14 mouse cellular contexts compared by ENCODE assay signal in genomic region chr2:137224702-137225552, GRCm38 (mm10).
DNase-seq lines count a peak whose midpoint lies in the region; ATAC-seq and TF ChIP-seq lines count a peak whose summit lies in the region.
"Had no signal": no experiment of that assay in that cellular context is flagged by ENCODE, and none has a peak within 500 bp of the region (broad histone marks: within the 10 kb centered on the region; RNA-seq: fewer than 3 reads in every experiment).

No protein-coding gene starts in this region.

- no peak overlapping the region for H3K4me2 ChIP-seq in liver, postnatal 0 days (ENCODE audit: low read depth, low read length)
- H3K4me2 ChIP-seq in liver, embryonic 11.5 days, result no peak overlapping the region
- H3K4me2 ChIP-seq in lung, embryonic 14.5 days, result no peak overlapping the region
- H3K4me2 ChIP-seq in stomach, postnatal 0 days (replicated peaks; ENCODE audit: low read depth), result no peak overlapping the region

- H3K27me3 ChIP-seq in liver, postnatal 0 days (ENCODE audit: insufficient read depth, low read length), result no peaks in the 10 kb centered on the region
- no peaks in the 10 kb centered on the region for H3K27me3 ChIP-seq in liver, embryonic 11.5 days (replicated peaks; ENCODE audit: control insufficient read depth, insufficient read depth, low read length)
- no peaks in the 10 kb centered on the region for H3K27me3 ChIP-seq in kidney, adult 2 months (replicated peaks; ENCODE audit: control insufficient read depth, insufficient read depth, low read length)
- no peaks in the 10 kb centered on the region for H3K27me3 ChIP-seq in lung, embryonic 14.5 days (ENCODE audit: insufficient read depth, low read length)
- no peaks in the 10 kb centered on the region for H3K27me3 ChIP-seq in stomach, postnatal 0 days (ENCODE audit: control insufficient read depth, insufficient read depth, low read length)
- H3K27me3 ChIP-seq: megakaryocyte, embryonic 14.5 days had no signal

- H3K9me3 ChIP-seq in liver, postnatal 0 days (ENCODE audit: low read length), result no peaks in the 10 kb centered on the region
- H3K9me3 ChIP-seq in liver, embryonic 11.5 days (ENCODE audit: control insufficient read depth, low read length), result no peaks in the 10 kb centered on the region
- no peaks in the 10 kb centered on the region for H3K9me3 ChIP-seq in lung, embryonic 14.5 days (ENCODE audit: low read depth, low read length)
- H3K9me3 ChIP-seq in stomach, postnatal 0 days (ENCODE audit: control insufficient read depth, low read length), result no peaks in the 10 kb centered on the region
- H3K9me3 ChIP-seq: limb, embryonic 10.5 days had no signal

- TF ChIP-seq POLR2A in kidney, adult 2 months (IDR thresholded peaks at IDR 0.05; ENCODE audit: low read depth, low read length), result no peak

- no peak for TF ChIP-seq EP300 in liver, postnatal 0 days (IDR thresholded peaks at IDR 0.05; ENCODE audit: low read depth)
- no peak for TF ChIP-seq EP300 in stomach, postnatal 0 days (optimal IDR thresholded peaks at IDR 0.05)

- 68% methylated on average over 10 of the region's 10 CpGs for WGBS in liver, postnatal 0 days (ENCODE audit: insufficient replicate concordance)
- WGBS in liver, embryonic 11.5 days, result 72% methylated on average over 10 of the region's 10 CpGs
- WGBS in kidney, adult 2 months, result 68% methylated on average over 10 of the region's 10 CpGs
- WGBS in lung, embryonic 14.5 days, result 52% methylated on average over 10 of the region's 10 CpGs
- 54% methylated on average over 10 of the region's 10 CpGs for WGBS in stomach, postnatal 0 days

- no peak for TF ChIP-seq CTCF in liver, postnatal 0 days (IDR thresholded peaks at IDR 0.05; ENCODE audit: low read depth)
- TF ChIP-seq CTCF in kidney, adult 2 months (conservative IDR thresholded peaks at IDR 0.05; ENCODE audit: insufficient read depth, insufficient read length, low read depth, low read length), result no peak
- TF ChIP-seq CTCF in lung, embryonic 14.5 days (IDR thresholded peaks at IDR 0.05; ENCODE audit: low read depth), result no peak
- TF ChIP-seq CTCF in stomach, postnatal 0 days (IDR thresholded peaks at IDR 0.05; ENCODE audit: low read depth), result no peak

- no peak overlapping the region for H3K27ac ChIP-seq in liver, postnatal 0 days (ENCODE audit: low read depth)
- no peak overlapping the region for H3K27ac ChIP-seq in liver, embryonic 11.5 days (ENCODE audit: low read depth, low read length)
- peak overlapping the region; percentile 45; the same call in 1 of the 2 replicates for H3K27ac ChIP-seq in kidney, adult 2 months (ENCODE audit: insufficient read depth, low read depth, low read length)
- H3K27ac ChIP-seq in lung, embryonic 14.5 days (ENCODE audit: low read depth), result no peak overlapping the region
- peak overlapping the region; percentile 58 for H3K27ac ChIP-seq in stomach, postnatal 0 days (replicated peaks)
- H3K27ac ChIP-seq: limb, embryonic 10.5 days had no signal

- no peak for DNase-seq in liver, postnatal 0 days
- DNase-seq in liver, embryonic 11.5 days (ENCODE audit: low spot score), result no peak
- peak; percentile 53 for DNase-seq in kidney, adult 2 months
- DNase-seq in lung, embryonic 14.5 days, result no peak
- DNase-seq in stomach, postnatal 0 days (ENCODE audit: low spot score), result peak; percentile 31
- DNase-seq in yolk sac, embryonic 10.5 days (ENCODE audit: low spot score), result no peak
- no peak for DNase-seq in left cerebral cortex, adult 8-10 months (ENCODE audit: low spot score in 2 of 2)
- DNase-seq in cerebellum, adult 9-10 months, result no peak
- DNase-seq: cerebellum, adult 2 months; heart, postnatal 14 days; spleen, adult 18-20 months had no signal

- H3K4me3 ChIP-seq in liver, postnatal 0 days (ENCODE audit: low read depth, low read length), result no peak overlapping the region
- no peak overlapping the region for H3K4me3 ChIP-seq in liver, embryonic 11.5 days (ENCODE audit: low read depth, low read length)
- no peak overlapping the region for H3K4me3 ChIP-seq in kidney, adult 2 months (ENCODE audit: insufficient read depth, low read depth, low read length)
- H3K4me3 ChIP-seq in lung, embryonic 14.5 days (ENCODE audit: low read depth, low read length), result no peak overlapping the region
- no peak overlapping the region for H3K4me3 ChIP-seq in stomach, postnatal 0 days (ENCODE audit: low read depth, low read length)
- H3K4me3 ChIP-seq: limb, embryonic 10.5 days; megakaryocyte, embryonic 14.5 days had no signal

- no peaks in the 10 kb centered on the region for H3K4me1 ChIP-seq in liver, postnatal 0 days (ENCODE audit: insufficient read depth)
- no peaks in the 10 kb centered on the region for H3K4me1 ChIP-seq in liver, embryonic 11.5 days (replicated peaks; ENCODE audit: control insufficient read depth, insufficient read depth, low read length)
- no peaks in the 10 kb centered on the region for H3K4me1 ChIP-seq in kidney, adult 2 months (ENCODE audit: control insufficient read depth, insufficient read depth, low read length)
- no peaks in the 10 kb centered on the region for H3K4me1 ChIP-seq in lung, embryonic 14.5 days (ENCODE audit: insufficient read depth)
- H3K4me1 ChIP-seq in stomach, postnatal 0 days (replicated peaks; ENCODE audit: control insufficient read depth, insufficient read depth), result no peaks in the 10 kb centered on the region
- H3K4me1 ChIP-seq: megakaryocyte, embryonic 14.5 days had no signal

- no peaks in the 10 kb centered on the region for H3K36me3 ChIP-seq in liver, postnatal 0 days (replicated peaks; ENCODE audit: insufficient read depth, low read length)
- no peaks in the 10 kb centered on the region for H3K36me3 ChIP-seq in liver, embryonic 11.5 days (ENCODE audit: control insufficient read depth, insufficient read depth, low read length)
- no peaks in the 10 kb centered on the region for H3K36me3 ChIP-seq in kidney, adult 2 months (ENCODE audit: control insufficient read depth, insufficient read depth, low read length)
- H3K36me3 ChIP-seq in lung, embryonic 14.5 days (ENCODE audit: insufficient read depth), result no peaks in the 10 kb centered on the region
- no peaks in the 10 kb centered on the region for H3K36me3 ChIP-seq in stomach, postnatal 0 days (ENCODE audit: control insufficient read depth, insufficient read depth, low read length)
- H3K36me3 ChIP-seq: limb, embryonic 10.5 days had no signal

- ATAC-seq in liver, postnatal 0 days, result peak; percentile 77
- no peak for ATAC-seq in liver, embryonic 11.5 days (replicated peaks; ENCODE audit: low FRiP score)
- ATAC-seq in lung, embryonic 14.5 days (ENCODE audit: insufficient read depth), result peak; percentile 63
- peak; percentile 84 for ATAC-seq in stomach, postnatal 0 days (ENCODE audit: low FRiP score, low TSS enrichment)
- ATAC-seq: forebrain, embryonic 16.5 days had no signal

- H3K9ac ChIP-seq in liver, postnatal 0 days (replicated peaks), result no peak overlapping the region
- H3K9ac ChIP-seq in liver, embryonic 11.5 days (ENCODE audit: low read depth, low read length), result no peak overlapping the region
- H3K9ac ChIP-seq in lung, embryonic 14.5 days, result no peak overlapping the region
- no peak overlapping the region for H3K9ac ChIP-seq in stomach, postnatal 0 days (ENCODE audit: low read length)

Comparison
In these comparisons a context has a peak if more than half of its experiments do, and no peak if none do; other contexts are left out.
1. DNase-seq: peak in kidney, adult 2 months (single experiment) and stomach, postnatal 0 days (single experiment); none in liver, postnatal 0 days (single experiment), liver, embryonic 11.5 days (single experiment), lung, embryonic 14.5 days (single experiment), yolk sac, embryonic 10.5 days (single experiment), left cerebral cortex, adult 8-10 months (0 of 2) and cerebellum, adult 9-10 months (single experiment).
2. H3K27ac ChIP-seq: peak in kidney, adult 2 months (single experiment) and stomach, postnatal 0 days (single experiment); none in liver, postnatal 0 days (single experiment), liver, embryonic 11.5 days (single experiment) and lung, embryonic 14.5 days (single experiment).